Mouse (Mus musculus) midbrain, embryonic 14.5 days (tissue): ENCODE measurements at regions not wholly inside any gene's neighbourhood (a gene's known extent, or its start where the extent isn't known, plus 50 kb on each side); places are given as distances from the start of the nearest gene placed in this dataset.

Experiments used
- ATAC-seq: fragments of 200-750 bp; cut with Nextera tagmentation; 2 replicates; pipeline ENCODE4 v1.8.0; 2017; ENCODE audit warnings: moderate number of reproducible peaks, moderate library complexity; ENCODE audit not compliant: low FRiP score, low TSS enrichment
- DNase-seq: peaks from one replicate; pipeline ENCODE4 v3.0.0-alpha.2; 2015
- H3K27ac ChIP-seq: fragments of 300-500 bp; sonication (generic); replicated peaks from 2 replicates; pipeline ENCODE4 v1.5.1; 2014; ENCODE audit warnings: mild to moderate bottlenecking, low read depth, low read length, moderate library complexity
- H3K27me3 ChIP-seq: fragments of 300-500 bp; sonication (generic); 2 replicates; pipeline ENCODE4 v1.6.1; 2014; ENCODE audit warnings: low read length, control low read depth, mixed read lengths; ENCODE audit not compliant: control insufficient read depth, insufficient read depth
- H3K36me3 ChIP-seq: fragments of 300-500 bp; sonication (generic); 2 replicates; pipeline ENCODE4 v1.6.1; 2014; ENCODE audit warnings: low read length, control low read depth; ENCODE audit not compliant: control insufficient read depth, insufficient read depth
- H3K4me1 ChIP-seq: fragments of 300-500 bp; sonication (generic); 2 replicates; pipeline ENCODE4 v1.6.1; 2014; ENCODE audit warnings: mild to moderate bottlenecking, antibody characterized with exemption, low read length, control low read depth; ENCODE audit not compliant: control insufficient read depth, insufficient read depth
- H3K4me2 ChIP-seq: fragments of 300-500 bp; sonication (generic); 2 replicates; pipeline ENCODE4 v1.6.1; 2014; ENCODE audit warnings: mild to moderate bottlenecking, low read length, moderate library complexity
- H3K4me3 ChIP-seq: fragments of 300-500 bp; sonication (generic); replicated peaks from 2 replicates; pipeline ENCODE4 v1.5.1; 2014; ENCODE audit warnings: low read depth, low read length
- H3K9ac ChIP-seq: fragments of 300-500 bp; sonication (generic); replicated peaks from 2 replicates; pipeline ENCODE4 v1.6.1; 2014; ENCODE audit warnings: mild to moderate bottlenecking, low read length, moderate library complexity
- H3K9me3 ChIP-seq: fragments of 300-500 bp; sonication (generic); 2 replicates; pipeline ENCODE4 v1.6.1; 2016; ENCODE audit warnings: low read length, control low read depth, mixed read lengths; ENCODE audit not compliant: control insufficient read depth
- WGBS: fragments of 180-500 bp; shearing (Covaris S2); extraction: QIAGEN DNeasy Blood & Tissue Kit; methylation state at CpG from one replicate; pipeline ENCODE4 v1.1.7; 2014; 5-methylcytosine and 5-hydroxymethylcytosine counted together

DNA sequence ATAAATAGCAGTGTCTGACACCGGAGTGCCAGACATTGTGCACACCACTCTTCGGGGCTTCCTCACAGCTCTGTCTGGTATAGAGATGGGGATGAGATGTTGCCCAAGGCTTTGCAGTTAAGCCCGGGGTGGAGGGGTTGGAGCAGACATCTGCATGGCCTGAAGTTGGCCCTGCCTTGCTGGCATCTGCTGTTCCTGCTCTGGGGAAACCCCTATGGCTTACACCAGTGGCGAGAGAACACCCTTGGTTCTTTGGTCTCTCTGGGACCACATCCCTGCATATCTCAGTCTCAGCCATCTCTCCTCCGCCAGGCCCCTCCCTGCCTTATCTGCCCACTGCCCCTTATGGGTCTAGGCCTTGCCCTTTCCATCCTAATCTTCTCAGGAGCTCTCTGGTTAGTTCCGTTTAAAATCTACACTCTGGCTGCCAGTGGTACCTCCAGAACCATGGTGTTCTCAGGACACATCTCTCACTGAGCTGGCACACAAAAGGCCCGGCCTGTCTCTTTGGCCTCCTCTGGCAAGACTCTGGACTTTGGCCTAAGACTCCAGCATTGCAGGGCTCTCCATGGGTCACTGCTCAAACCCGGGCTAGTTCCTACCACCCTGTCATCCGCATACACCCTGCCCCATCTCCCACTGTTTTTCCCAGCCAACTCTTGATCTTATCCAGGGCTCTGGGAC, 123.3 kb upstream of the Id2 start:
- no peaks in the 10 kb centered on the region for H3K27me3 ChIP-seq
- H3K27ac ChIP-seq, result no peak overlapping the region
- no peaks in the 10 kb centered on the region for H3K36me3 ChIP-seq
- H3K4me3 ChIP-seq, result no peak overlapping the region
- H3K4me1 ChIP-seq, result no peaks in the 10 kb centered on the region
- DNase-seq, result no peak
- ATAC-seq, result no peak
- no peak overlapping the region for H3K9ac ChIP-seq
- no peak overlapping the region for H3K4me2 ChIP-seq
- WGBS, result 59% methylated on average over 9 of the region's 9 CpGs
- no peaks in the 10 kb centered on the region for H3K9me3 ChIP-seq

DNA sequence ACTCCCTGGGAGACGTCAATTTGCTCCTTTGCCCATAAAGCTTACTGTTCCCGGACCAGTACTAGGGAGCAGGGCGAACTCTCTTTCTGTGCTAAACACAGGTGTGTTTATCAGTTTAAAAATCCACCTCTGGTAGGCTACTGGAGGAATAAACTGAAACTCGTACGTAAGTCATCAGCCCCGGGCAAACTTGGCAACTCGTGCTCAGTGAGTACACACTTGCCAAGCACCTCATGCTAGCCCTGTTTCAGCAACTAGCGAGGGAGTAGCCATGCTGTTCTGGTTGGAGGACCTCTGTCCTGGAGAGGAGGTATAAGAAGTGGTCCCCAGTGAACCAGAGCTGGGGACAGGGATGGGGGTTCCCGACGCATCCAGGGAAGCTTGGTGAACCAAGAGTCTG, 122.6 kb upstream of the Id2 start:
- 79% methylated on average over 10 of the region's 10 CpGs for WGBS
- DNase-seq, result no peak
- H3K27me3 ChIP-seq, result no peaks in the 10 kb centered on the region
- H3K4me1 ChIP-seq, result no peaks in the 10 kb centered on the region
- H3K4me2 ChIP-seq, result no peak overlapping the region
- H3K9me3 ChIP-seq, result no peaks in the 10 kb centered on the region
- no peak for ATAC-seq
- no peak overlapping the region for H3K27ac ChIP-seq
- no peaks in the 10 kb centered on the region for H3K36me3 ChIP-seq
- H3K4me3 ChIP-seq, result no peak overlapping the region
- no peak overlapping the region for H3K9ac ChIP-seq

DNA sequence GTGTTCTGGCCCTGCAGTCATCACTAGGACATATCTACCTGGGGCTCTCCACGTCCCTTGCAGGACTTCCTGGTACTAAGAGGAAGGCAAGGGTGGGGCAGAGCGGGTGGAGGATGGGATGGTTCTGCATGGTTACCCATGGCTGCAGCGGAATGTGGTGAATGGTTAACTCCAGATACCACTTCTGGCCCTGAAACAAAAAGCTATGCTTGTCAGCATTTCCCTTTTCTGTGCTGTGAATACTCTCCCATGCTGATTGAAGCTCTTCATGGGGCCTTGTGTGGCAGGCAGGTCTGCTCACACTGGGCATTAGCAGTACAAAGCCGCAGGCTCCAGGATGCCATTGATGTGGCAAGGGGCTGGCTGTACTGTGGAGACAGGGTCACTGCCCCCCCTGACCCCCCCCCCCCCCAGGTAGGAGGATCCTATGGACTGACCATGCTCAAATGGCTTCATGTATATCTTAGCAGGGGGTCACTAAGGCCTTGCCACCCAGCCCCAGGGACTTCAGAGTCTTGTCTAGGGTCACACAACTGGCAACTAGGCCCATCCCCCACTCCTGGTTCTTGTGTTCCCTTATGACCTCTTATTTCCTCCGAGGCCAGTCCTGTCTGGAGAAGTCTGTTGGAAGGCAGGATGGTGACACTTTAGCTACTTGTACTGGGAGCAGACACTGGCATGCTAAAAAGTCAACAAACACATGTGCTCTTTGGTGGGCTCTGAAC, 120.0 kb upstream of the Id2 start:
- Histone ChIP-seq H3K4me3 (no peak overlapping the region), H3K27ac (no peak overlapping the region)
- 16% methylated on average over 5 of the region's 5 CpGs for WGBS

DNA sequence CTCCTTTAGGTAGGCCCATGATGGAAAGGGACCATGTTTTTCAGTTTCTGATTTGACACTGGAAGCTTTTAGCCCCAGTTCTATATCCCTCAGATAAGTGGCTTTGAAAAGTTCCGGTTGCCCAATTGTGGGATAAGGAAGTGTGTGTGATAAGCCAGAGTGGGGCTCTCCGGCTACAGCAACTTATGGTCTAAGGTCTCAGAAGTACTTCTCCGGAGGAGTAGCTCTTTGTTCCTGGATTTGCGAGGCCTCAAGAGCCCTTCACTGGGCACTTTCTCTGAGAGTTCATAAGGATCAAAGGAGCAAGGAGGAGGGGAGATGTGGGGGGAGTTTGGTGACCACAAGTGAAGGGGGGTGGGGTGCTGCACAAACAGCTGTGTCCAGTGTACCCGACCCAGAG, 118.3 kb upstream of the Id2 start:
- Histone ChIP-seq H3K27ac (no peak overlapping the region), H3K36me3 (no peaks in the 10 kb centered on the region), H3K9me3 (no peaks in the 10 kb centered on the region), H3K9ac (no peak overlapping the region), H3K4me1 (no peaks in the 10 kb centered on the region), H3K4me2 (no peak overlapping the region), H3K4me3 (no peak overlapping the region), H3K27me3 (no peaks in the 10 kb centered on the region)
- 46% methylated on average over 5 of the region's 5 CpGs for WGBS
- ATAC-seq (no peak), DNase-seq (no peak)

More for the DNA sequence above, 120.0 kb upstream of the Id2 start:
- Histone ChIP-seq H3K36me3 (no peaks in the 10 kb centered on the region), H3K9me3 (no peaks in the 10 kb centered on the region), H3K27me3 (no peaks in the 10 kb centered on the region), H3K4me2 (no peak overlapping the region), H3K9ac (no peak overlapping the region), H3K4me1 (no peaks in the 10 kb centered on the region)
- ATAC-seq (no peak), DNase-seq (no peak)

DNA sequence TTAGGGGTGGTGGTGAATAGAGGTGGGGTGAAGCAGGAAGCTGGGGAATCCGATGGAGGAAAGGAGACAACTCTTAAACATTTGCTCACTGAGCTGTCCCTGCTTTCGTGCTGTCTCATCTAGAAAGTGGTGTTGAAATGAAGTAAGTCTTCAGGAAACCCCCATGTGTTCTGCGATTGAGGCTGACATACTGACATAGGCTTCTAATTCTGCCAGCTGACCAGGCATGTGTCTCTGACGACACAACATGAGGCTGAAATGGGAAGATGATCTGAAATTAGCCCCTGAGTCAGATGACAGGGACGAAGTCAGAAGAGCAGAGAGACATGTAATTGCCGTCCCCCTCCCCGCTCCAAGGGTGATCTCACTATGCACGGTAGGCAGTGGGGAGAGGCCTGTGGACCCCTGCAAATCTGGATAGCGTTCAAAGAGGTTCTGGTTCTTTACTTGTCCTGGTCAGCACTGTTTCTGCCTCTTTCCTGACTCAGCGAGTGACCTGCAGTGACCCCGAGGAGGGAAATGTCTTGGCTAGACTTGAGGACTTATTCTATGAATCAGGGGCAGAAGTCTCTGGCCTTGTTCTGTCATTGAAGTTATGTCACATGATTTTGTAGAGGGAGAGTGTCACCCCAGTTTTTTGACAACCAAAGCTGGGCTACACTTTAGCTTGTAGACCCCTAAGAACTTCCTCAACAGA, 117.0 kb upstream of the Id2 start:
- Histone ChIP-seq H3K36me3 (no peaks in the 10 kb centered on the region), H3K27ac (no peak overlapping the region), H3K4me1 (no peaks in the 10 kb centered on the region), H3K27me3 (no peaks in the 10 kb centered on the region), H3K4me3 (no peak overlapping the region), H3K4me2 (no peak overlapping the region), H3K9ac (no peak overlapping the region), H3K9me3 (no peaks in the 10 kb centered on the region)
- ATAC-seq, result no peak
- WGBS, result 85% methylated on average over 11 of the region's 11 CpGs
- no peak for DNase-seq

DNA sequence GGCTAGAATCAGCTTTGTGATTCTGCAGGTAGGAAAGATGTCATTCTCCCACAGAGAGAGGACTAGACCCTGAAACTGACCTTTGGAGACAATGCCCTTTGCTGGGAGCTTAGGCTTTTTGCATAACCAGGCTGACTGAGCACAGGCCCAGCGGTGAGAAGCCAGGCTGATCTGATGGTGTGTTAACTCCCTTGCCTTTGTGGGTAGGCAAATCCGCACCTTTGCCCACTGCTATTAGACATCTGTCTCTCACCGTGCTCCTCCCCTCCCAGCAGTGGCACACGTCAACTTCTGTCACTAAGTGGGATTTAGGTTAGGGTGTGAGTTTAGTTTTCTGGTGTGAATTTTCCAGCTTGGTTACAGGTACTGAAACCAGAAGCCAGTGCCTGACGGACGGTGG, 114.4 kb upstream of the Id2 start:
- no peak for DNase-seq
- H3K9ac ChIP-seq, result no peak overlapping the region
- H3K4me3 ChIP-seq, result no peak overlapping the region
- no peaks in the 10 kb centered on the region for H3K27me3 ChIP-seq
- no peak overlapping the region for H3K27ac ChIP-seq
- H3K4me1 ChIP-seq, result no peaks in the 10 kb centered on the region
- H3K4me2 ChIP-seq, result no peak overlapping the region
- 71% methylated on average over 6 of the region's 6 CpGs for WGBS
- no peaks in the 10 kb centered on the region for H3K36me3 ChIP-seq
- ATAC-seq, result no peak
- no peaks in the 10 kb centered on the region for H3K9me3 ChIP-seq

DNA sequence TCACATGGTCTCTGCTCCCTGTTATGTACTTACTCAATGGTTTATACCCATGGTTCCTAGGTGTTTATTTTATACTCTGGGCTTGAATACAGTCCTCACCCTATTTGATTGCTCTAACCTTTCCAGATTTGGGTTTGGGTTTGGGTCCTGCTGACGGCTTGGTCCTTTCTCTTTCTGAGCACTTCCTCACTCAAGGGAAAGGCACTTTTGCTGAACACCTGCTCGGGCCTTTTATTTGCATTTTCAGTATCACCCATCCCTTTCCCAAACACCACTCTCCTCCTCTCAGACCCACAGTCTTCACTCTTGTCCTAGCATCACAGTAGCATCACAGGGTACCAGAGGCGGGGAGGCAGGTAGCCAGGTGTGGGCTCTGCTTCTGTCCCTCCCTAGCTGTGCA, 113.7 kb upstream of the Id2 start:
- 95% methylated on average over 3 of the region's 3 CpGs for WGBS
- Histone ChIP-seq H3K4me2 (no peak overlapping the region), H3K9ac (no peak overlapping the region), H3K36me3 (no peaks in the 10 kb centered on the region), H3K27ac (no peak overlapping the region), H3K9me3 (no peaks in the 10 kb centered on the region), H3K4me3 (no peak overlapping the region), H3K4me1 (no peaks in the 10 kb centered on the region), H3K27me3 (no peaks in the 10 kb centered on the region)
- DNase-seq (no peak), ATAC-seq (no peak)

DNA sequence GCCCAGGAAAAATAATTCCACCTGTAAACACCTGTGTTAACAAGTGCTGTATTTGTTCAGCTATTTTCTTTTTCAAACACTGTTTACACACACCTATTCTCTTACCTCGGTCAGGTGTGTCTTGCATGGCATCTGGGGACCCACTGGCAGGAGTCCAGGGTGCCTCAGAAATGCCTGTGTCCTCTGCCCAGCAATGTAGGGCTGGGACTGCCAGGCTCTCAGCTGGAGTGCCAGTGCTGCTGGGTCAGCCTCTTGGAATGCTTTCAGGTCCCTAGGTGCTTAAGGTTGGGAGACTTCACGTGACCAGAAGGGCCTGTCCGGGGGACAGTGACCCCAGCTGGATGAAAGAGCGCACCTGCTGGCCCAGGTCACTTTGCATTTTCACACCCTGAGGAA, 112.4 kb upstream of the Id2 start:
- DNase-seq (no peak), ATAC-seq (no peak)
- Histone ChIP-seq H3K4me3 (no peak overlapping the region), H3K4me2 (no peak overlapping the region), H3K9me3 (no peaks in the 10 kb centered on the region), H3K27ac (no peak overlapping the region), H3K9ac (no peak overlapping the region), H3K4me1 (no peaks in the 10 kb centered on the region), H3K27me3 (no peaks in the 10 kb centered on the region), H3K36me3 (no peaks in the 10 kb centered on the region)
- 39% methylated on average over 4 of the region's 4 CpGs for WGBS
